Mouse (Mus musculus) spleen, adult 2 months (tissue): ENCODE data around the gene Lrba.

Experiments
- CTCF ChIP-seq: fragments of 200-500 bp; IDR thresholded peaks from 2 replicates; pipeline ENCODE4 v1.5.1; 2011; ENCODE audit warnings: mild to moderate bottlenecking, inconsistent platforms; ENCODE audit not compliant: insufficient read depth, insufficient read length, insufficient replicate concordance; ENCODE audit errors: extremely low read depth
- POLR2A ChIP-seq: fragments of 200-500 bp; IDR thresholded peaks from 2 replicates; pipeline ENCODE4 v1.6.1; 2011; ENCODE audit warnings: low read depth, low read length, inconsistent platforms

GRCm38 (mm10) chr3:86760474-86760873 lies 536.0 kb downstream of the Lrba start:
- TF ChIP-seq CTCF (no peak), POLR2A (no peak)
